14 mouse cellular contexts compared by ENCODE assay signal in the genomic region with DNA sequence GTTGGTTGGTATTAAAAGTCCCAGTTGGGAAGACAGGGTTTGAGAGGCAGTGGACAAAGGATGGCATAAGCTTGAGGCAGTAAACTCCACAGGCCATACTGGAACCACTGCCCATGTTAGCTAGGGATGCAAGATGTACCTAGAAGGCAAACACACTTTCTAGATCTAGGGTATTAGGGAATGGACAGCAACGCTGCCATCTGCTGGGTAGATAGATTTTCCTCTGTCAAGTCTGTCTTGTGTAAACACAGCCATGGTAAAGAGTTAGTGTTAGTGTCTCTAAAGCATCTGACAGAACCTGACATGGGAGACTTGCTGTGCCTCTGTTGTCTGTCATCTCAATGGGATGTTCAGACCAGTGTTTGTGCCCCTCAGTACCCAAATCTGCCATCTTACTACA.
DNase-seq lines count a peak whose midpoint lies in the region; ATAC-seq lines count a peak whose summit lies in the region.
"Had no signal": no experiment of that assay in that cellular context is flagged by ENCODE, and none has a peak within 500 bp of the region (broad histone marks: within the 10 kb centered on the region; RNA-seq: fewer than 3 reads in every experiment).

No protein-coding gene starts in this region.

- no peaks in the 10 kb centered on the region for H3K36me3 ChIP-seq in kidney, embryonic 14.5 days (ENCODE audit: control insufficient read depth, insufficient read depth, low read length)
- H3K36me3 ChIP-seq in midbrain, embryonic 11.5 days (ENCODE audit: control insufficient read depth, insufficient read depth, low read length): no peaks in the 10 kb centered on the region
- no peaks in the 10 kb centered on the region for H3K36me3 ChIP-seq in midbrain, embryonic 15.5 days (replicated peaks)
- H3K36me3 ChIP-seq: limb, embryonic 15.5 days; midbrain, embryonic 13.5 days had no signal

- no peak for ATAC-seq in kidney, embryonic 14.5 days (ENCODE audit: low FRiP score, low TSS enrichment)
- ATAC-seq in midbrain, embryonic 11.5 days (ENCODE audit: low FRiP score): no peak
- no peak for ATAC-seq in midbrain, embryonic 15.5 days (replicated peaks)
- ATAC-seq: forebrain, embryonic 16.5 days; midbrain, embryonic 13.5 days had no signal

- H3K4me3 ChIP-seq in kidney, embryonic 14.5 days (ENCODE audit: low read length): no peak overlapping the region
- H3K4me3 ChIP-seq in midbrain, embryonic 11.5 days (ENCODE audit: low read depth, low read length): no peak overlapping the region
- H3K4me3 ChIP-seq in midbrain, embryonic 15.5 days: no peak overlapping the region
- H3K4me3 ChIP-seq: limb, embryonic 15.5 days; midbrain, embryonic 13.5 days had no signal

- no peaks in the 10 kb centered on the region for H3K9me3 ChIP-seq in kidney, embryonic 14.5 days (ENCODE audit: control insufficient read depth, low read length)
- H3K9me3 ChIP-seq in midbrain, embryonic 11.5 days (ENCODE audit: control insufficient read depth, low read length): no peaks in the 10 kb centered on the region
- H3K9me3 ChIP-seq in midbrain, embryonic 15.5 days: no peaks in the 10 kb centered on the region
- H3K9me3 ChIP-seq: limb, embryonic 15.5 days; midbrain, embryonic 13.5 days had no signal

- no peak overlapping the region for H3K27ac ChIP-seq in kidney, embryonic 14.5 days (ENCODE audit: low read depth, low read length)
- no peak overlapping the region for H3K27ac ChIP-seq in midbrain, embryonic 11.5 days (ENCODE audit: low read depth, low read length)
- no peak overlapping the region for H3K27ac ChIP-seq in midbrain, embryonic 15.5 days
- H3K27ac ChIP-seq: limb, embryonic 15.5 days; midbrain, embryonic 13.5 days had no signal

- H3K4me2 ChIP-seq in kidney, embryonic 14.5 days (replicated peaks; ENCODE audit: low read depth, low read length): no peak overlapping the region
- H3K4me2 ChIP-seq in midbrain, embryonic 11.5 days: no peak overlapping the region
- no peak overlapping the region for H3K4me2 ChIP-seq in midbrain, embryonic 15.5 days
- H3K4me2 ChIP-seq: limb, embryonic 15.5 days; midbrain, embryonic 13.5 days had no signal

- 52% methylated on average over 1 of the region's 1 CpGs for WGBS in kidney, embryonic 14.5 days
- WGBS in midbrain, embryonic 11.5 days: 57% methylated on average over 1 of the region's 1 CpGs
- 74% methylated on average over 1 of the region's 1 CpGs for WGBS in midbrain, embryonic 15.5 days

- peak; percentile 25 for DNase-seq in embryo, embryonic 10 days (ENCODE audit: low spot score)
- no peak for DNase-seq in embryo, embryonic 9.5 days (ENCODE audit: extremely low spot score)
- DNase-seq in kidney, adult 9 months: peak; percentile 20
- DNase-seq in midbrain, embryonic 11.5 days (ENCODE audit: low spot score, missing footprints): peak; percentile 77
- peak; percentile 17 to 58 for DNase-seq in kidney, postnatal 36 days
- no peak for DNase-seq in cerebellum, adult 18-20 months
- DNase-seq: cerebellum, postnatal 14 days; gastrocnemius, postnatal 36 days; lung, postnatal 14 days had no signal

- no peaks in the 10 kb centered on the region for H3K27me3 ChIP-seq in kidney, embryonic 14.5 days (ENCODE audit: control insufficient read depth, insufficient read depth, low read length)
- H3K27me3 ChIP-seq in midbrain, embryonic 11.5 days (ENCODE audit: control insufficient read depth, insufficient read depth, low read length): no peaks in the 10 kb centered on the region
- H3K27me3 ChIP-seq in midbrain, embryonic 15.5 days (replicated peaks): no peaks in the 10 kb centered on the region
- H3K27me3 ChIP-seq: limb, embryonic 15.5 days; midbrain, embryonic 13.5 days had no signal

- H3K4me1 ChIP-seq in kidney, embryonic 14.5 days (ENCODE audit: control insufficient read depth, insufficient read depth, low read length): no peaks in the 10 kb centered on the region
- no peaks in the 10 kb centered on the region for H3K4me1 ChIP-seq in midbrain, embryonic 11.5 days (ENCODE audit: control insufficient read depth, insufficient read depth, low read length)
- no peaks in the 10 kb centered on the region for H3K4me1 ChIP-seq in midbrain, embryonic 15.5 days
- H3K4me1 ChIP-seq: limb, embryonic 15.5 days; midbrain, embryonic 13.5 days had no signal

- H3K9ac ChIP-seq in kidney, embryonic 14.5 days (ENCODE audit: low read depth, low read length): no peak overlapping the region
- no peak overlapping the region for H3K9ac ChIP-seq in midbrain, embryonic 11.5 days (ENCODE audit: low read length)
- no peak overlapping the region for H3K9ac ChIP-seq in midbrain, embryonic 15.5 days
- H3K9ac ChIP-seq: limb, embryonic 15.5 days; midbrain, embryonic 13.5 days had no signal

Comparison
In these comparisons a context has a peak if more than half of its experiments do, and no peak if none do; other contexts are left out.
1. DNase-seq: peak in embryo, embryonic 10 days (single experiment), kidney, adult 9 months (single experiment), midbrain, embryonic 11.5 days (single experiment) and kidney, postnatal 36 days (2 of 2); none in embryo, embryonic 9.5 days (single experiment) and cerebellum, adult 18-20 months (0 of 2).